Mouse (Mus musculus): Measurements from ENCODE around the gene Rtn3.
"Not testable (repeated sequence)": the region's sequence is repeated elsewhere in the genome, so short reads cannot be mapped to it uniquely, and the experiment has no call there.

DNA sequence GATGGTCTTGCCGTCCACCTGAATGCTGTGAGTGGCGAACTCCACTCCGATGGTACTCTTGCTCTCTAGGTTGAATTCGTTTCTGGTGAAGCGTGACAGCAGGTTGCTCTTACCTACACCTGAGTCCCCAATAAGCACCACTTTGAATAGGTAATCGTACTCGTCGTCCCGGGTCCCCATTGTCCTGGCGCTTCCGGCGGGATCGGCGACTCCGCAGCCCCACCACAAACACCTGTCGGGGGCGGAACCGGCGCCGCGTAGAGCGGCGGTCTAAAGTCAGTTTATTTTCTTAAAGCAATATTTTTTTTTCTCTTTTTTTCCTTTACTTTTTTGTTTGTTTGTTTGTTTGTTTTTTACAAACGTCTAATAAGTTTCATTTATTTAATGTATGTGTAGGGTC is 84.2 kb downstream of the Rtn3 start:
- TF ChIP-seq CTCF (IDR thresholded peaks at IDR 0.05; ENCODE audit: borderline replicate concordance, control insufficient read depth, extremely low read depth, insufficient read depth, low read length, poor library complexity); POLR2A (IDR thresholded peaks at IDR 0.05; ENCODE audit: control insufficient read depth, extremely low read depth, insufficient read depth, low read length, poor library complexity): not testable (repeated sequence)
